Mouse (Mus musculus): ENCODE results near the gene Aifm1. TPM values are rescaled to one million over a fixed set of nuclear protein-coding genes. Genes with fewer than 3 reads are reported as not detected.

The Aifm1 gene
- total and polyA plus RNA-seq, 2 experiments from 2014 or later, result 19.2 to 120 TPM

DNA sequence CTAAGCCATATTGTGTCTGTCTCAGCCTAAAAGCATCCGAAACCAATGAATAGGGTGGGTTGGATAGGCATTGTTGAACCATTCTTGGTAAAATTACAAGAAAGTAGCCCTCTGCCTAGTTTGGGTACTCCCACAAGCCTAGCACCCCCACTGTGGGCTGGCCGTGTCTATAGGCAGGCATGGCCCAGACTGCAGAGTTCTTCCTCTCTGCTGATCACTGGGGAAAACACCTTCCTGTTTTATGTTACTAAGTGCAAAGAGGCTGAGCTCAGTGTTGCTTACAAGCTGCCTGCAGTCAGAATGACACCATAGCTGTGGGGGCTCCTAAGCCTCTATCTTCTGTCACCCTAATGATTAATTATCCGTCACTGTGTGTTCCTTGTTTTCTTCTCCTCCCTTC lies 10.1 kb upstream of the Aifm1 start:
- H3K4me3 ChIP-seq (ENCODE audit: low read depth, low read length), result no peak overlapping the region
- H3K27me3 ChIP-seq (ENCODE audit: control insufficient read depth, insufficient read depth, low read length), result no peaks in the 10 kb centered on the region
- TF ChIP-seq CTCF (IDR thresholded peaks at IDR 0.05; ENCODE audit: low read depth) (no peak), EP300 (IDR thresholded peaks at IDR 0.05; ENCODE audit: low read depth) (no peak)
- H3K9ac ChIP-seq (replicated peaks; ENCODE audit: low read depth, low read length), result no peak overlapping the region
- 61% methylated on average over 3 of the region's 3 CpGs for WGBS
- no peak overlapping the region for H3K4me2 ChIP-seq (ENCODE audit: low read depth, low read length)
- DNase-seq (ENCODE audit: low spot score) (no peak), ATAC-seq (ENCODE audit: insufficient read depth, low read depth) (no peak)
- no peaks in the 10 kb centered on the region for H3K36me3 ChIP-seq (replicated peaks; ENCODE audit: control insufficient read depth, insufficient read depth, low read length)
- no peaks in the 10 kb centered on the region for H3K9me3 ChIP-seq (replicated peaks; ENCODE audit: control insufficient read depth, low read length)
- no peaks in the 10 kb centered on the region for H3K4me1 ChIP-seq (ENCODE audit: control insufficient read depth, insufficient read depth)
- H3K27ac ChIP-seq (ENCODE audit: low read depth), result no peak overlapping the region

- no peak for ATAC-seq (ENCODE audit: insufficient read depth, low read depth)
These were observed 8.3 kb upstream of the Aifm1 start for GRCm38 (mm10) chrX:48521651-48522050.

GRCm38 (mm10) chrX:48519549-48520085 lies 6.3 kb upstream of the Aifm1 start:
- Histone ChIP-seq H3K4me1 (ENCODE audit: control insufficient read depth, insufficient read depth) (no peaks in the 10 kb centered on the region), H3K27ac (ENCODE audit: low read depth) (no peak overlapping the region), H3K4me2 (ENCODE audit: low read depth, low read length) (peak overlapping the region; percentile 84), H3K9ac (replicated peaks; ENCODE audit: low read depth, low read length) (peak overlapping the region; percentile 42), H3K9me3 (replicated peaks; ENCODE audit: control insufficient read depth, low read length) (no peaks in the 10 kb centered on the region), H3K36me3 (replicated peaks; ENCODE audit: control insufficient read depth, insufficient read depth, low read length) (no peaks in the 10 kb centered on the region), H3K27me3 (ENCODE audit: control insufficient read depth, insufficient read depth, low read length) (no peaks in the 10 kb centered on the region), H3K4me3 (ENCODE audit: low read depth, low read length) (peak overlapping the region; percentile 53)
- ATAC-seq (ENCODE audit: insufficient read depth, low read depth) (0 out of 2 replicates have a peak, but pooled peaks have one; percentile 6), DNase-seq (ENCODE audit: low spot score) (no peak)
- 21% methylated on average over 20 of the region's 20 CpGs for WGBS
- no peak for TF ChIP-seq CTCF (IDR thresholded peaks at IDR 0.05; ENCODE audit: low read depth)
- TF ChIP-seq EP300 (IDR thresholded peaks at IDR 0.05; ENCODE audit: low read depth), result no peak

More at GRCm38 (mm10) chrX:48521651-48522050, 8.3 kb upstream of the Aifm1 start:
- Histone ChIP-seq H3K4me1 (ENCODE audit: control insufficient read depth, insufficient read depth) (no peaks in the 10 kb centered on the region), H3K4me3 (ENCODE audit: low read depth, low read length) (no peak overlapping the region), H3K9me3 (replicated peaks; ENCODE audit: control insufficient read depth, low read length) (no peaks in the 10 kb centered on the region), H3K36me3 (replicated peaks; ENCODE audit: control insufficient read depth, insufficient read depth, low read length) (no peaks in the 10 kb centered on the region), H3K4me2 (ENCODE audit: low read depth, low read length) (no peak overlapping the region), H3K9ac (replicated peaks; ENCODE audit: low read depth, low read length) (no peak overlapping the region), H3K27me3 (ENCODE audit: control insufficient read depth, insufficient read depth, low read length) (no peaks in the 10 kb centered on the region), H3K27ac (ENCODE audit: low read depth) (no peak overlapping the region)
- no peak for TF ChIP-seq EP300 (IDR thresholded peaks at IDR 0.05; ENCODE audit: low read depth)
- TF ChIP-seq CTCF (IDR thresholded peaks at IDR 0.05; ENCODE audit: low read depth), result no peak
- DNase-seq (ENCODE audit: low spot score), result no peak
- 50% methylated on average over 3 of the region's 3 CpGs for WGBS

DNA sequence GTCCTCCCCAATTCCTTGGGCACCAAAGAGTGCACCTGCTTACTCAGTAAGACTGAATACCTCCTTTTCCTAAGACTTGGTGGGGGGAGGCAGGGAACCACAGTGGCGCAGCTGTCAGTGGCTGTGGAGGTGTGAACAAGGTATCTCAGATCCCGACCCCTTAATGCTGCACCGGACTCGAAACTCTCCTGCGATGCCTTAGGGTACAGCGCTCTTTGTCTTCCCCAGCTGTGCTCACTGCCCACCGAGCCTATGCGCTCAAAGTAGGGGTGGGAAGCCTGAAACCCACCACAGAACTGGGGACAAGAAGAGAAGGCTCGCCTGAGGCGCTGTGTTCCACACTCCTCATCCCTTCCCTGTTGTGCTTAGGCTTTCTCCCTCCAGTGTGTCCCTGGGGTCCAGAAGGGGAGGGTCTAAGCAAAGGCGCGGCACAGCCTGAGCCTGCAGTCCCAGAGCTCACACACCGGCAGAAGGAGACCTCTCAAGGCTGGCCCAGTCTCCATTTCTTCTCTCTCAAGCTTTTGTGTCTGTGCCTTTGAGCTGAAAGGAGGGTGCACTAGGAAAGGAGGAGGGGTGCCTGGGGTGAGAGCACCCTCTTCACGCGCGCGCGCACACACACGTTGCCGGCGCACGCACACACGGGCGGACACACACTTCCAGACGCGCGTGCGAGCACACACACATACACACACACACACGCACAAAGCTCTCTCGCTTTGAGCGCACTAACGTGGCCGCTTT lies 5.6 kb upstream of the Aifm1 start, which contains the start of gene Rab33a:
Gene Rab33a (plus strand): TSS at position 478 of the 741 bp plus-strand sequence.
- Histone ChIP-seq H3K27me3 (ENCODE audit: control insufficient read depth, insufficient read depth, low read length) (no peaks in the 10 kb centered on the region), H3K4me1 (ENCODE audit: control insufficient read depth, insufficient read depth) (no peaks in the 10 kb centered on the region), H3K4me2 (ENCODE audit: low read depth, low read length) (peak within 1 kb of the TSS; percentile 84), H3K4me3 (ENCODE audit: low read depth, low read length) (peak within 1 kb of the TSS; percentile 53), H3K27ac (ENCODE audit: low read depth) (no peak within 1 kb of the TSS), H3K9ac (replicated peaks; ENCODE audit: low read depth, low read length) (peak within 1 kb of the TSS; percentile 42), H3K9me3 (replicated peaks; ENCODE audit: control insufficient read depth, low read length) (no peaks in the 10 kb centered on the region), H3K36me3 (replicated peaks; ENCODE audit: control insufficient read depth, insufficient read depth, low read length) (no peaks in the 10 kb centered on the region)
- TF ChIP-seq EP300 (IDR thresholded peaks at IDR 0.05; ENCODE audit: low read depth), result no peak
- TF ChIP-seq CTCF (IDR thresholded peaks at IDR 0.05; ENCODE audit: low read depth), result no peak
- ATAC-seq (ENCODE audit: insufficient read depth, low read depth) (peak; percentile 48), DNase-seq (ENCODE audit: low spot score) (no peak)
- WGBS, result 19% methylated on average over 33 of the region's 33 CpGs

DNA sequence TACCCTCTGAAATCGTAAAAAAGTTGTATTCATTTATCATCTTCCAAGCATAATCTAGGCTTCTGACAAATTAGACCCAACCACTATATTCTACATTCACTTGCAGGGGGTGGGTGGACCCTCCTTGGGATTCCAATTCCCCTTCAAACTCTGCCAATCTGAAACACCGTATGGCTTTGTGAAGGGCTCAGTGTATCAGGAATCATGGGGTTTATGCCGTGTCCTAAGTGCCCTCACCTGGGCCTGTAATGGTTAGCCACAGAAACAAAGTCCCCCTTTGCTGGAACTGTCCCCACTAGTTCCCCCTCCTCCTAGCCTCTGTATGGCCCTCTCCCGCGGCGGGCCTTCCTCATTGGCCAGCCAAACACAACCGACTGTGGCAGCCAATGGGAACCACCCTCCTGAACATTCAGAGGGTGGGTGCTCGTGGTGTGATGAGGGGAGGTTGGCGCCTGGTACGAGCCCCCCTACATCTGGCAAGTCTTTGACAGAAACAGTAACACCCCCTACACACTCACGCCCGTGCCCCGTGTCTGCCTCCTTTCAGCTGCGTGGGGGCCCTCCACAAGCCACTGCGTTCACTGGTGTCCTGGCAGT lies 4.9 kb upstream of the Aifm1 start:
- no peaks in the 10 kb centered on the region for H3K27me3 ChIP-seq (ENCODE audit: control insufficient read depth, insufficient read depth, low read length)
- 34% methylated on average over 15 of the region's 15 CpGs for WGBS
- no peaks in the 10 kb centered on the region for H3K9me3 ChIP-seq (replicated peaks; ENCODE audit: control insufficient read depth, low read length)
- H3K4me2 ChIP-seq (ENCODE audit: low read depth, low read length), result peak overlapping the region; percentile 84
- H3K4me3 ChIP-seq (ENCODE audit: low read depth, low read length), result peak overlapping the region; percentile 53
- no peaks in the 10 kb centered on the region for H3K36me3 ChIP-seq (replicated peaks; ENCODE audit: control insufficient read depth, insufficient read depth, low read length)
- H3K27ac ChIP-seq (ENCODE audit: low read depth), result no peak overlapping the region
- no peaks in the 10 kb centered on the region for H3K4me1 ChIP-seq (ENCODE audit: control insufficient read depth, insufficient read depth)
- no peak for DNase-seq (ENCODE audit: low spot score)
- ATAC-seq (ENCODE audit: insufficient read depth, low read depth), result no peak; the same call in 1 of the 2 replicates
- peak overlapping the region; percentile 42; the same call in 1 of the 2 replicates for H3K9ac ChIP-seq (replicated peaks; ENCODE audit: low read depth, low read length)
- TF ChIP-seq CTCF (IDR thresholded peaks at IDR 0.05; ENCODE audit: low read depth) (no peak), EP300 (IDR thresholded peaks at IDR 0.05; ENCODE audit: low read depth) (no peak)

All from heart, postnatal 0 days (tissue).